Mouse (Mus musculus): ENCODE measurements around the gene Bach2. TPM values are rescaled to one million over a fixed set of nuclear protein-coding genes. Genes with fewer than 3 reads are reported as not detected.

The Bach2 gene
- polyA plus RNA-seq, 1 experiment: 0.11 TPM

DNA sequence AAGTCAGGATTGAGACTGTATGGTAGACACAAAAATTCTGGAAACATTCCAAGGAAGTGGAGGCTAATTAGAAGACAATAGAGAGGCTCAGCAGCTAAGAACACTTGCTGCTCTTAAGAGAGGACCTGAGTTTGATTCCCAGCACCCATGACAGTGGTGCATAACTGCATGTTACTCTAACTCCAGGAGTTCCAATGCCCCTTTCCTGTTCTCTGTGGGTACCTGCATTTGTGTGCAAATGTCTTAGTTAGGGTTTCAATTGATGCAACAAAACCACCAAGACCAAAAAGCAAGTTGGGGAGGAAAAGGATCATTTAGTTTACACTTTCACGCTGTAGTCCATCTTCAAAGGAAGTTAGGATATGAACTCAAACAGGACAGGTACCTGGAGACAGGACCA is 250.6 kb downstream of the Bach2 start:
- no peak for TF ChIP-seq MAX (IDR thresholded peaks at IDR 0.05)
- TF ChIP-seq MYOD1 (IDR thresholded peaks at IDR 0.05; ENCODE audit: control insufficient read depth, insufficient read length, low read depth): no peak
- no peak for TF ChIP-seq MYOG (IDR thresholded peaks at IDR 0.05; ENCODE audit: control insufficient read depth, extremely low read depth, insufficient read length)
- TF ChIP-seq CTCF (IDR thresholded peaks at IDR 0.05; ENCODE audit: control insufficient read depth, insufficient read depth, insufficient read length): no peak
- TF ChIP-seq USF1 (IDR thresholded peaks at IDR 0.05; ENCODE audit: low read depth): no peak
- no peak for TF ChIP-seq FOSL1 (IDR thresholded peaks at IDR 0.05; ENCODE audit: insufficient read depth, low read length, poor library complexity, severe bottlenecking)
- no peak for TF ChIP-seq CEBPB (IDR thresholded peaks at IDR 0.05; ENCODE audit: low read depth)
- H3K79me3 ChIP-seq (ENCODE audit: low read depth): no peaks in the 10 kb centered on the region
- H3K36me3 ChIP-seq (ENCODE audit: control insufficient read depth, insufficient read depth): no peaks in the 10 kb centered on the region
- H3K4me3 ChIP-seq (ENCODE audit: insufficient read depth, poor library complexity, severe bottlenecking): no peak overlapping the region
- H3K27me3 ChIP-seq (ENCODE audit: control insufficient read depth, insufficient read depth, insufficient read length): no peaks in the 10 kb centered on the region
- no peak overlapping the region for H3ac ChIP-seq (ENCODE audit: control insufficient read depth, insufficient read length, low read depth)
- no peaks in the 10 kb centered on the region for H3K79me2 ChIP-seq (ENCODE audit: control insufficient read depth, insufficient read depth)

- Histone ChIP-seq H3ac (ENCODE audit: control insufficient read depth, insufficient read length, low read depth) (no peak overlapping the region), H3K27me3 (ENCODE audit: control insufficient read depth, insufficient read depth, insufficient read length) (no peaks in the 10 kb centered on the region), H3K36me3 (ENCODE audit: control insufficient read depth, insufficient read depth) (no peaks in the 10 kb centered on the region), H3K79me3 (ENCODE audit: low read depth) (no peaks in the 10 kb centered on the region), H3K4me3 (ENCODE audit: insufficient read depth, poor library complexity, severe bottlenecking) (no peak overlapping the region), H3K79me2 (ENCODE audit: control insufficient read depth, insufficient read depth) (no peaks in the 10 kb centered on the region)
- TF ChIP-seq CTCF (IDR thresholded peaks at IDR 0.05; ENCODE audit: control insufficient read depth, insufficient read depth, insufficient read length): no peak
- TF ChIP-seq MAX (IDR thresholded peaks at IDR 0.05): no peak
- no peak for TF ChIP-seq MYOD1 (IDR thresholded peaks at IDR 0.05; ENCODE audit: control insufficient read depth, insufficient read length, low read depth)
- TF ChIP-seq CEBPB (IDR thresholded peaks at IDR 0.05; ENCODE audit: low read depth): no peak
- TF ChIP-seq MYOG (IDR thresholded peaks at IDR 0.05; ENCODE audit: control insufficient read depth, extremely low read depth, insufficient read length): no peak
- no peak for TF ChIP-seq FOSL1 (IDR thresholded peaks at IDR 0.05; ENCODE audit: insufficient read depth, low read length, poor library complexity, severe bottlenecking)
- no peak for TF ChIP-seq USF1 (IDR thresholded peaks at IDR 0.05; ENCODE audit: low read depth)
Observed at GRCm38 (mm10) chr4:32491176-32491575, 252.6 kb downstream of the Bach2 start.

DNA sequence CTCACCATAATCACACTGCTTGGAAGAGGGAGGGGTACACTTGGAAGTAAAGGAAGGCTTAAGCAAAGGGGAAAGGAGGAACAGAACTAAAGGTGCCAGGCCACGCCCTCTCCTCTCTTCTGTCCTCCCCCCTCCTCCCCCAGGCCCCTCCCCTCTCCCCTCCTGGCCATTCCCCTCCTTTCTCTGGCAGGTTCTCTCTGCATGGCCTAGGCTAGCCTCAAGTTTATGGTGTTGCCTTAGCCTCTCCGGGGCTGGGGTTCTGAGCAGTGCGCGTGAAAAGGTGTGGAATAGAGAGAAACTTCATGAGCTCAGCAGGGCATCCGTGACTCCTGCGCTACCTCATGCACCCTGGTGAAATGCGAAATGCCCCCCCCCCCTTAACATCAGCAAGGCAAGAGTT is 254.2 kb downstream of the Bach2 start:
- TF ChIP-seq MAX (IDR thresholded peaks at IDR 0.05) (no peak), USF1 (IDR thresholded peaks at IDR 0.05; ENCODE audit: low read depth) (no peak), CEBPB (IDR thresholded peaks at IDR 0.05; ENCODE audit: low read depth) (no peak), FOSL1 (IDR thresholded peaks at IDR 0.05; ENCODE audit: insufficient read depth, low read length, poor library complexity, severe bottlenecking) (no peak), MYOD1 (IDR thresholded peaks at IDR 0.05; ENCODE audit: control insufficient read depth, insufficient read length, low read depth) (no peak), CTCF (IDR thresholded peaks at IDR 0.05; ENCODE audit: control insufficient read depth, insufficient read depth, insufficient read length) (no peak), MYOG (IDR thresholded peaks at IDR 0.05; ENCODE audit: control insufficient read depth, extremely low read depth, insufficient read length) (no peak)
- no peaks in the 10 kb centered on the region for H3K79me2 ChIP-seq (ENCODE audit: control insufficient read depth, insufficient read depth)

DNA sequence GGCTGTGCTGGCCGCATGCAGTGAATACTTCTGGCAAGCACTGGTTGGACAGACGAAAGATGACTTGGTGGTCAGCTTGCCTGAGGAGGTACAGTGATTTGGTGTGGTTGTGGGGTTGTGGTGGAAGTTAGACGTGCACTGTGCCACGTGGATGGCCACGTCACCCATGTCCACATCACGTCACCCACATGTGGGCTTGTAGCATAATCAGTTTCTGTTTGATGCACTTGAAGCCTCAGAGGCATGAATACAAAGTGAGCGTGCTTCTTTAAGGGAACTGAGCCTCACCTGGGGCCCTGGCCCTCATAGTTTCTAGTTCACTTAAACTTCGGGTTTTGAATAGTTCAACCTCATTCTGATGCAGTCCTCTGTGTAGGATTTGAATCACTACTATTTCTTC is 263.2 kb downstream of the Bach2 start:
- no peak overlapping the region for H3K4me3 ChIP-seq (ENCODE audit: insufficient read depth, poor library complexity, severe bottlenecking)
- H3K79me3 ChIP-seq (ENCODE audit: low read depth): no peaks in the 10 kb centered on the region
- TF ChIP-seq MYOD1 (IDR thresholded peaks at IDR 0.05; ENCODE audit: control insufficient read depth, insufficient read length, low read depth) (no peak), MYOG (IDR thresholded peaks at IDR 0.05; ENCODE audit: control insufficient read depth, extremely low read depth, insufficient read length) (no peak), CEBPB (IDR thresholded peaks at IDR 0.05; ENCODE audit: low read depth) (no peak), CTCF (IDR thresholded peaks at IDR 0.05; ENCODE audit: control insufficient read depth, insufficient read depth, insufficient read length) (no peak), MAX (IDR thresholded peaks at IDR 0.05) (no peak), FOSL1 (IDR thresholded peaks at IDR 0.05; ENCODE audit: insufficient read depth, low read length, poor library complexity, severe bottlenecking) (no peak), USF1 (IDR thresholded peaks at IDR 0.05; ENCODE audit: low read depth) (no peak)
- H3K36me3 ChIP-seq (ENCODE audit: control insufficient read depth, insufficient read depth): no peaks in the 10 kb centered on the region
- no peak overlapping the region for H3ac ChIP-seq (ENCODE audit: control insufficient read depth, insufficient read length, low read depth)
- H3K79me2 ChIP-seq (ENCODE audit: control insufficient read depth, insufficient read depth): no peaks in the 10 kb centered on the region
- no peaks in the 10 kb centered on the region for H3K27me3 ChIP-seq (ENCODE audit: control insufficient read depth, insufficient read depth, insufficient read length)

More for the DNA sequence above, 254.2 kb downstream of the Bach2 start:
- H3ac ChIP-seq (ENCODE audit: control insufficient read depth, insufficient read length, low read depth): no peak overlapping the region
- no peak overlapping the region for H3K4me3 ChIP-seq (ENCODE audit: insufficient read depth, poor library complexity, severe bottlenecking)
- no peaks in the 10 kb centered on the region for H3K27me3 ChIP-seq (ENCODE audit: control insufficient read depth, insufficient read depth, insufficient read length)
- H3K36me3 ChIP-seq (ENCODE audit: control insufficient read depth, insufficient read depth): no peaks in the 10 kb centered on the region
- H3K79me3 ChIP-seq (ENCODE audit: low read depth): no peaks in the 10 kb centered on the region

DNA sequence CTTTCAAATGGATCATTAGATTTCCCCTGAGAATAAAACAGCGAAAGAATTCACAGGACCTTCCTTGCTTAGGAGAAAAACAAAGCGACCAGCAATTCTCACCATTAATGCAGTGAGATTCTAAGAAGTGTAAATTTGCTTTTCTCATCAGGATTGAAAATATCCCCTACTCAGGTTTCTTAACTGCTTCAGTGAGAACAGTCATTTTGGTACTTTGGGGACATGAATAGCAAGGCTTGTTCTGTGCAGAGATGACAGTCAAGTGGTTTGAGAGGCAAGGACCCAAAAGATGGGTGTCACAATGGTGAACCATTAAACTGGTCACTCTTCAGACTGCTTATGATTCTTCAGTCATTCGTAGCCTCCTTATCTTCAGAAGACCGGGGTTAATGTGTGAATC is 263.6 kb downstream of the Bach2 start:
- no peaks in the 10 kb centered on the region for H3K79me2 ChIP-seq (ENCODE audit: control insufficient read depth, insufficient read depth)
- TF ChIP-seq FOSL1 (IDR thresholded peaks at IDR 0.05; ENCODE audit: insufficient read depth, low read length, poor library complexity, severe bottlenecking) (no peak), MAX (IDR thresholded peaks at IDR 0.05) (no peak), USF1 (IDR thresholded peaks at IDR 0.05; ENCODE audit: low read depth) (no peak)
- H3K36me3 ChIP-seq (ENCODE audit: control insufficient read depth, insufficient read depth): no peaks in the 10 kb centered on the region
- H3ac ChIP-seq (ENCODE audit: control insufficient read depth, insufficient read length, low read depth): no peak overlapping the region
- H3K27me3 ChIP-seq (ENCODE audit: control insufficient read depth, insufficient read depth, insufficient read length): no peaks in the 10 kb centered on the region
- no peaks in the 10 kb centered on the region for H3K79me3 ChIP-seq (ENCODE audit: low read depth)
- no peak overlapping the region for H3K4me3 ChIP-seq (ENCODE audit: insufficient read depth, poor library complexity, severe bottlenecking)

DNA sequence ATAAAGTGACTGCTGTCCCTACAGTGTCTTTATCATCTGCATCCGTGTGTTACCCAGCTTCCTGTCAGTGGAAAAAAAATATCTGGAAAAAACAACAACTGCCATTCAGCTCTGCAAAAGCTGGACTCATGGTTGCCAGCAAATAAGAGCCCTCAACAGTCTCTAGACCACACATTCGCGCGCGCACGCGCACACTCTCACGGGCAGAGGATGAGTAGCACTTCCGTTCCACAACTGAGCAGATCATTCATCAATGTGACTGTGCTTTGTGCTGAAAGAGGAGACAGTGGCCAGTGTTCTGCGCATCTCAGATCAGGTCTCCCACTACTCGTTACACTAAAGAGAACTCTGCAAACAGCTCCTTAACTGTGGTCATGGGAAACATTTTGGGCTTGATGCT is 265.6 kb downstream of the Bach2 start:
- TF ChIP-seq CTCF (IDR thresholded peaks at IDR 0.05; ENCODE audit: control insufficient read depth, insufficient read depth, insufficient read length) (no peak), MYOG (IDR thresholded peaks at IDR 0.05; ENCODE audit: control insufficient read depth, extremely low read depth, insufficient read length) (no peak)
- no peaks in the 10 kb centered on the region for H3K79me2 ChIP-seq (ENCODE audit: control insufficient read depth, insufficient read depth)
- H3K4me3 ChIP-seq (ENCODE audit: insufficient read depth, poor library complexity, severe bottlenecking): no peak overlapping the region
- H3K27me3 ChIP-seq (ENCODE audit: control insufficient read depth, insufficient read depth, insufficient read length): no peaks in the 10 kb centered on the region
- H3K79me3 ChIP-seq (ENCODE audit: low read depth): no peaks in the 10 kb centered on the region
- no peak overlapping the region for H3ac ChIP-seq (ENCODE audit: control insufficient read depth, insufficient read length, low read depth)
- H3K36me3 ChIP-seq (ENCODE audit: control insufficient read depth, insufficient read depth): no peaks in the 10 kb centered on the region

Data from C2C12 (cell line).